Mouse (Mus musculus) myocyte (in vitro differentiated cells): ENCODE results near the gene Zdhhc17. TPM values are rescaled to one million over a fixed set of nuclear protein-coding genes. Genes with fewer than 3 reads are reported as not detected.

Experiments used
- H3K27me3 ChIP-seq: one replicate; pipeline ENCODE4 v1.6.1; 2011; ENCODE audit not compliant: control insufficient read depth, insufficient read depth, insufficient read length
- H3K36me3 ChIP-seq: one replicate; pipeline ENCODE4 v1.6.1; 2011; ENCODE audit not compliant: control insufficient read depth, insufficient read depth
- H3K4me2 ChIP-seq: one replicate; pipeline ENCODE4 v1.6.1; 2011; ENCODE audit warnings: low read depth, control low read depth
- H3K4me3 ChIP-seq: one replicate; pipeline ENCODE4 v1.5.1; 2011; ENCODE audit warnings: mild to moderate bottlenecking, control low read depth, moderate library complexity
- H3K79me2 ChIP-seq: one replicate; pipeline ENCODE4 v1.6.1; 2011; ENCODE audit not compliant: control insufficient read depth, insufficient read depth
- H3ac ChIP-seq: one replicate; pipeline ENCODE4 v1.6.1; 2011; ENCODE audit not compliant: control insufficient read depth, insufficient read length
- CEBPB ChIP-seq: IDR thresholded peaks from 2 replicates; pipeline ENCODE4 v1.6.1; 2011; ENCODE audit warnings: mild to moderate bottlenecking, moderate library complexity; ENCODE audit not compliant: poor library complexity, insufficient read depth, severe bottlenecking
- E2F4 ChIP-seq: IDR thresholded peaks from one replicate; pipeline ENCODE4 v1.6.1; 2011; ENCODE audit warnings: mild to moderate bottlenecking, control low read depth, moderate library complexity; ENCODE audit not compliant: insufficient read depth
- MAX ChIP-seq: IDR thresholded peaks from one replicate; pipeline ENCODE4 v1.6.1; 2011; ENCODE audit warnings: low read depth, mild to moderate bottlenecking, control low read depth
- MYOD1 ChIP-seq, 3 experiments: IDR thresholded peaks; one replicate each; pipeline ENCODE4 v1.6.1; 2011; ENCODE audit warnings: control low read depth in 2 of 3, low read depth in 2 of 3, mild to moderate bottlenecking in 2 of 3, moderate library complexity in 1 of 3; ENCODE audit not compliant: insufficient read length in 2 of 3, control insufficient read depth in 1 of 3
- MYOG ChIP-seq, 3 experiments: IDR thresholded peaks; one replicate each; pipeline ENCODE4 v1.6.1; 2011; ENCODE audit warnings: control low read depth in 2 of 3, low read depth in 2 of 3, mild to moderate bottlenecking in 2 of 3; ENCODE audit not compliant: insufficient read length in 2 of 3, control insufficient read depth in 1 of 3, insufficient read depth in 1 of 3
- POLR2A ChIP-seq: IDR thresholded peaks from one replicate; pipeline ENCODE4 v1.6.1; 2011; ENCODE audit warnings: low read depth, mild to moderate bottlenecking, control low read depth, moderate library complexity; ENCODE audit not compliant: insufficient read length
- POLR2AphosphoS2 ChIP-seq: IDR thresholded peaks from one replicate; pipeline ENCODE4 v1.6.1; 2011; ENCODE audit warnings: low read depth, control low read depth; ENCODE audit not compliant: insufficient read length
- REST ChIP-seq: IDR thresholded peaks from one replicate; pipeline ENCODE4 v1.6.1; 2011; ENCODE audit warnings: mild to moderate bottlenecking, control low read depth, moderate library complexity; ENCODE audit not compliant: insufficient read depth, insufficient read length
- SRF ChIP-seq: IDR thresholded peaks from one replicate; pipeline ENCODE4 v1.6.1; 2011; ENCODE audit warnings: low read depth; ENCODE audit not compliant: control insufficient read depth, insufficient read length
- TCF12 ChIP-seq: IDR thresholded peaks from one replicate; pipeline ENCODE4 v1.6.1; 2011; ENCODE audit warnings: mild to moderate bottlenecking, control low read depth; ENCODE audit not compliant: poor library complexity, insufficient read depth, severe bottlenecking
- TCF3 ChIP-seq: IDR thresholded peaks from one replicate; pipeline ENCODE4 v1.6.1; 2011; ENCODE audit warnings: low read depth, control low read depth; ENCODE audit not compliant: insufficient read length
- USF1 ChIP-seq: IDR thresholded peaks from one replicate; pipeline ENCODE4 v1.6.1; 2011; ENCODE audit warnings: low read depth, mild to moderate bottlenecking, control low read depth, moderate library complexity
- polyA plus RNA-seq: library from polyadenylated mRNA; unstranded; fragments of >200 nt; fragmentation: generic; extraction: Trizol; gene quantifications from one replicate; pipeline ENCODE4 v1.2.1, GENCODE M21; 2012; ENCODE audit warnings: missing spikeins

Zdhhc17 gene
- polyA plus RNA-seq, 1 experiment, result 6.6 TPM

DNA sequence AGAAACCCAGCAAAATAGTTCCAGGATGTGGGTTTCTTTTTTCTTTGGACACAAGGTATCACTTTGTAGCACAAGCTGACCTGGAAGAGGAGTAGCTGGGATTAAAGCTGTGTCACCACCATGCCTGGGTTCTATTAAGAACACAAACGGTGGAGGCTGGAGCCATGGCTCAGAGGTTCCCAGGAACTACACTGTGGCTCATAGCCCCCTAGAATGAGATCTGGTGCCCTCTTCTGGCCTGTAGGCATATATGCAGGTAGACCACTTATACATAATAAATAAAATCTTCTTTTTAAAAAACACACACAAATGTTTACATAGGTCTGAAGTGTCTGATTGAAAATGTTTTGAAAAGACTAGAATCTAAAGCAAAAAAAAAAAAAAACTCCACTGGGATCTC is 33.9 kb downstream of the Zdhhc17 start:
- Histone ChIP-seq H3K36me3 (peaks cover 24% of the 10 kb centered on the region), H3ac (no peak overlapping the region), H3K4me2 (no peak overlapping the region), H3K79me2 (no peaks in the 10 kb centered on the region), H3K4me3 (no peak overlapping the region), H3K27me3 (no peaks in the 10 kb centered on the region)
- TF ChIP-seq POLR2A (no peak), MAX (no peak), REST (no peak), TCF3 (no peak), MYOD1 (IDR thresholded peaks at IDR 0.05; ENCODE audit: control insufficient read depth in 1 of 3, insufficient read length in 2 of 3, low read depth in 2 of 3) (no peak), POLR2AphosphoS2 (no peak), E2F4 (no peak), TCF12 (no peak)

DNA sequence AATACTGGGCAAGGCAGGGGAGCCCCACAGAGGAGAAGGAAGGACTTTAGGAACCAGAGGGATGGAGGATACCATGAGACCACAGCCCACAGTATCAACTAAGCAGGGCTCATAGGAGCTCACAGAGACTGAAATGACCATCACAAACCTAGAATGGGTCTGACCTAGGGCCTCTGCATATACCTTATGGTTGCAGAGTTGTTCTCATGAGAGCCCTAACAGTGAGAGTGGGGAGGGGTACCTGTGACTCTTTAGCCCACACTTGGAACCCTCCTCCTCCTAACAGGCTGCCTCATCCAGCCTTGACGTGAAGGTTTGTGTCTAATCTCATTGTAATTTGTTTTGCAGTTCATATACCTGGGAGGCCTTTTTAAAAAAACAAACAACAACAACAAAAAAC is 35.1 kb downstream of the Zdhhc17 start:
- no peak overlapping the region for H3K4me2 ChIP-seq
- H3K36me3 ChIP-seq, result peaks cover 25% of the 10 kb centered on the region
- H3ac ChIP-seq, result no peak overlapping the region
- no peaks in the 10 kb centered on the region for H3K79me2 ChIP-seq
- H3K4me3 ChIP-seq, result no peak overlapping the region
- no peak for TF ChIP-seq REST
- no peak for TF ChIP-seq TCF12
- TF ChIP-seq POLR2AphosphoS2, result no peak
- no peak for TF ChIP-seq USF1
- TF ChIP-seq E2F4, result no peak
- no peak for TF ChIP-seq SRF
- no peaks in the 10 kb centered on the region for H3K27me3 ChIP-seq

DNA sequence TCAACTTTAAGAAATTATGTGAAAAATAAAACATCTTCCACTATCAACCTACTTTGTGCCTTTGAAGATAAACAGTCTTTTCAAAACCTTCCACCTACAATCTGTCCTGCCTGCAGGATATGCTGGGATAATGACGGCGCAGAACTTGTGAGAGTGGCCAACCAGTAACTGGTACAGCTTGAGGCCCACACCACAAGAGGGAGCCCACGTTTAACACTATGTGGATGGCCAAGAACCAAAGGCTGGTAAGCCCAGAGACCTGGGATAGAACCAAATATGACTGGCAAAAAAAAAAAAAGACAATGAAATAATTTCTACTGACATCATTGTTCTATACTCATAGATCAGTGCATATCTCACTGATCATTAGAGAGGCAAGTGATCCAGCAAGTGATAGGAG is 35.5 kb downstream of the Zdhhc17 start:
- H3K4me3 ChIP-seq, result no peak overlapping the region
- no peak overlapping the region for H3K4me2 ChIP-seq
- no peaks in the 10 kb centered on the region for H3K27me3 ChIP-seq
- TF ChIP-seq POLR2A (no peak), MYOD1 (IDR thresholded peaks at IDR 0.05; ENCODE audit: control insufficient read depth in 1 of 3, insufficient read length in 2 of 3, low read depth in 2 of 3) (no peak), E2F4 (no peak), MAX (no peak), TCF3 (no peak), POLR2AphosphoS2 (no peak)
- no peaks in the 10 kb centered on the region for H3K79me2 ChIP-seq
- H3K36me3 ChIP-seq, result peaks cover 27% of the 10 kb centered on the region
- no peak overlapping the region for H3ac ChIP-seq

DNA sequence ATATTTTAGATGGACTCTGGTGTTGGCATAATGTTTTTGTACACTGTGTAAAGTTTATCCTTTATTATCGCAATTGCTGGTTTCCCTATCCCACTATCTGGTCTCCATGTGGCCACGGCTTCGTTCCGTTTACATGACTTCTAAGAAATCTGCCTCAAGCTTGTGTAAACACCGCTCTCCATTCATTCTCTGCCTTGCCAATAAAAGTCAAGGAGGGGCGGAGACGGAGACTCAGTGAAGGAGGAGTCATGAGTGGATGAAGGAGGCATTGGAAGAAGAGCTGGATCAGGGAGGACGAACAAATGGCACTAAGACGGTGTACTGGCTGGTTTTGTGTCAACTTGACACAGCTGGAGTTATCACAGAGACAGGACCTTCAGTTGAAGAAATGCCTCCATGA is 37.9 kb downstream of the Zdhhc17 start:
- Histone ChIP-seq H3K4me3 (no peak overlapping the region), H3K79me2 (no peaks in the 10 kb centered on the region), H3ac (no peak overlapping the region), H3K4me2 (no peak overlapping the region), H3K27me3 (no peaks in the 10 kb centered on the region), H3K36me3 (peaks cover 32% of the 10 kb centered on the region)
- TF ChIP-seq REST (no peak), MAX (no peak), MYOD1 (IDR thresholded peaks at IDR 0.05; ENCODE audit: control insufficient read depth in 1 of 3, insufficient read length in 2 of 3, low read depth in 2 of 3) (no peak), USF1 (no peak), CEBPB (no peak), E2F4 (no peak)

DNA sequence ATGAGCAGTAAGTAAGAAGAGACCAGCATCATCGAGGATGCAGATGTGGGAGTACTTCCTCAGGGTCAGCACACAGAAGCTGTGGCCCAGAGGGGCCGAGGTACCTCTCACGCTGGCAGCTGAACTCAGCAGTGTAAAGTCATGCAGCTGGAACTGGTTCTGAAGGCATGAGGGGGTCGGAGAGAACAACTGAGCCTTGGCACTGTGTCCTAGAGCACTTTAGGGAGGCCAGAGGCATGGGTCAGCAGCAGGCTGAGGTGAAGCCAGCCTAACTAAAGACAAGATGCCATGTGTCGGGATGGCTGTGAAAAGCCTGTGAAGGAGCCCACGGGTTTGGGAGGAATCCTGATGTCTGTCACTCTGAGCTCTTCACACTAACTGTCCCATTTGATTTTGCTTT is 38.5 kb downstream of the Zdhhc17 start:
- no peaks in the 10 kb centered on the region for H3K79me2 ChIP-seq
- H3K36me3 ChIP-seq, result peaks cover 32% of the 10 kb centered on the region
- H3ac ChIP-seq, result no peak overlapping the region
- H3K4me3 ChIP-seq, result no peak overlapping the region
- no peaks in the 10 kb centered on the region for H3K27me3 ChIP-seq
- no peak overlapping the region for H3K4me2 ChIP-seq
- no peak for TF ChIP-seq MAX
- TF ChIP-seq MYOG (IDR thresholded peaks at IDR 0.05; ENCODE audit: control insufficient read depth in 1 of 3, insufficient read depth in 1 of 3, insufficient read length in 2 of 3, low read depth in 2 of 3), result no peak
- no peak for TF ChIP-seq TCF12
- no peak for TF ChIP-seq POLR2AphosphoS2
- TF ChIP-seq USF1, result no peak
- TF ChIP-seq SRF, result no peak
- no peak for TF ChIP-seq REST
- TF ChIP-seq E2F4, result no peak
- TF ChIP-seq MYOD1 (IDR thresholded peaks at IDR 0.05; ENCODE audit: control insufficient read depth in 1 of 3, insufficient read length in 2 of 3, low read depth in 2 of 3), result no peak
- TF ChIP-seq POLR2A, result no peak
- TF ChIP-seq CEBPB, result no peak
- TF ChIP-seq TCF3, result no peak

DNA sequence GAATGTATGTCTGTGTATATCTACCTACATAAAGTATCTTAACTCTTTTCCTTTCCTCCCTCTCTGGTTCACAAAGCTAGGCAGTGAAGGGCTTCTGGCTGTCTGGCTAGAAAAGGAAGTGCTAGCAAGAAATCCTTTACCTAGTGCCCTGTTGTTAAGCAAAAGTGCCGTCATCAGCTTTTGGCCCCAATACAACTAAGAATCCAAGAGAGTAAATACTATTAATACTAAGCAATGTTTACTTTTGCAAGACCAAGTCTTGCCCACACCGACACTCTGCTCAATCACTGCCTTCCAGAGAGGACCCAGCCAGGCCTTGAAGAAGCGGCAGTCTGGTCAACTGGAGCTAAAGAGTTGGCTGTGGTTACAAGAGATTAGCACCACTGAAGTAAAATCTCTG is 38.9 kb downstream of the Zdhhc17 start:
- no peaks in the 10 kb centered on the region for H3K27me3 ChIP-seq
- H3ac ChIP-seq, result no peak overlapping the region
- no peak overlapping the region for H3K4me2 ChIP-seq
- TF ChIP-seq POLR2AphosphoS2, result no peak
- TF ChIP-seq USF1, result no peak
- no peak for TF ChIP-seq SRF
- TF ChIP-seq TCF3, result no peak
- no peak for TF ChIP-seq POLR2A
- no peak for TF ChIP-seq CEBPB
- no peak for TF ChIP-seq REST
- no peak for TF ChIP-seq TCF12
- no peak for TF ChIP-seq E2F4
- no peak for TF ChIP-seq MYOD1 (IDR thresholded peaks at IDR 0.05; ENCODE audit: control insufficient read depth in 1 of 3, insufficient read length in 2 of 3, low read depth in 2 of 3)
- TF ChIP-seq MYOG (IDR thresholded peaks at IDR 0.05; ENCODE audit: control insufficient read depth in 1 of 3, insufficient read depth in 1 of 3, insufficient read length in 2 of 3, low read depth in 2 of 3), result no peak
- TF ChIP-seq MAX, result no peak
- H3K4me3 ChIP-seq, result no peak overlapping the region
- H3K79me2 ChIP-seq, result no peaks in the 10 kb centered on the region
- peaks cover 32% of the 10 kb centered on the region for H3K36me3 ChIP-seq
